Mouse (Mus musculus) heart, postnatal 0 days (tissue): ENCODE data around the gene Ptgir. TPM values are rescaled to one million over a fixed set of nuclear protein-coding genes. Genes with fewer than 3 reads are reported as not detected.

Experiments
- ATAC-seq: fragments of 200-750 bp; cut with Nextera tagmentation; 2 replicates; pipeline ENCODE4 v1.8.0; 2017; ENCODE audit warnings: low read depth, moderate number of reproducible peaks, moderate library complexity; ENCODE audit not compliant: insufficient read depth
- DNase-seq: peaks from one replicate; pipeline ENCODE4 v3.0.0-alpha.2; 2016; ENCODE audit warnings: low spot score
- H3K27ac ChIP-seq: fragments of 300-500 bp; sonication (generic); 2 replicates; pipeline ENCODE4 v1.5.1; 2014; ENCODE audit warnings: low read depth, mild to moderate bottlenecking
- H3K27me3 ChIP-seq: fragments of 300-500 bp; sonication (generic); 2 replicates; pipeline ENCODE4 v1.6.1; 2014; ENCODE audit warnings: low read length, mixed read lengths; ENCODE audit not compliant: control insufficient read depth, insufficient read depth
- H3K36me3 ChIP-seq: fragments of 300-500 bp; sonication (generic); replicated peaks from 2 replicates; pipeline ENCODE4 v1.6.1; 2014; ENCODE audit warnings: low read length, mixed read lengths; ENCODE audit not compliant: control insufficient read depth, insufficient read depth
- H3K4me1 ChIP-seq: fragments of 300-500 bp; sonication (generic); 2 replicates; pipeline ENCODE4 v1.6.1; 2014; ENCODE audit warnings: antibody characterized with exemption; ENCODE audit not compliant: control insufficient read depth, insufficient read depth
- H3K4me2 ChIP-seq: fragments of 300-500 bp; sonication (generic); 2 replicates; pipeline ENCODE4 v1.6.1; 2014; ENCODE audit warnings: low read depth, mild to moderate bottlenecking, low read length, moderate library complexity
- H3K4me3 ChIP-seq: fragments of 300-500 bp; sonication (generic); 2 replicates; pipeline ENCODE4 v1.5.1; 2014; ENCODE audit warnings: low read depth, low read length
- H3K9ac ChIP-seq: fragments of 300-500 bp; sonication (generic); replicated peaks from 2 replicates; pipeline ENCODE4 v1.6.1; 2014; ENCODE audit warnings: low read depth, low read length, mixed read lengths
- H3K9me3 ChIP-seq: fragments of 300-500 bp; sonication (generic); replicated peaks from 2 replicates; pipeline ENCODE4 v1.6.1; 2016; ENCODE audit warnings: low read length; ENCODE audit not compliant: control insufficient read depth
- CTCF ChIP-seq: IDR thresholded peaks from 2 replicates; pipeline ENCODE4 v1.5.1; 2016; ENCODE audit warnings: antibody characterized with exemption, control low read depth, low read depth
- EP300 ChIP-seq: IDR thresholded peaks from 2 replicates; pipeline ENCODE4 v1.6.1; 2016; ENCODE audit warnings: antibody characterized with exemption, low read depth
- WGBS: fragments of 180-500 bp; shearing (Covaris S2); extraction: QIAGEN DNeasy Blood & Tissue Kit; methylation state at CpG from one replicate; pipeline ENCODE4 v1.1.7; 2014; 5-methylcytosine and 5-hydroxymethylcytosine counted together
- polyA plus RNA-seq: library from polyadenylated mRNA; unstranded; fragments of >200 nt; fragmentation: Nextera tagmentation; extraction: Ambion mirVana; gene quantifications from 2 replicates; pipeline ENCODE4 v1.2.1, GENCODE M21; 2015
- total RNA-seq: library from RNA; depleted of rRNA; stranded (reverse); fragments of >200 nt; gene quantifications from 2 replicates; pipeline ENCODE4 v1.2.3, GENCODE M21; 2014; ENCODE audit warnings: low replicate concordance

Ptgir gene
- total and polyA plus RNA-seq, 2 experiments from 2014 or later, result 1.2 to 2.3 TPM

DNA sequence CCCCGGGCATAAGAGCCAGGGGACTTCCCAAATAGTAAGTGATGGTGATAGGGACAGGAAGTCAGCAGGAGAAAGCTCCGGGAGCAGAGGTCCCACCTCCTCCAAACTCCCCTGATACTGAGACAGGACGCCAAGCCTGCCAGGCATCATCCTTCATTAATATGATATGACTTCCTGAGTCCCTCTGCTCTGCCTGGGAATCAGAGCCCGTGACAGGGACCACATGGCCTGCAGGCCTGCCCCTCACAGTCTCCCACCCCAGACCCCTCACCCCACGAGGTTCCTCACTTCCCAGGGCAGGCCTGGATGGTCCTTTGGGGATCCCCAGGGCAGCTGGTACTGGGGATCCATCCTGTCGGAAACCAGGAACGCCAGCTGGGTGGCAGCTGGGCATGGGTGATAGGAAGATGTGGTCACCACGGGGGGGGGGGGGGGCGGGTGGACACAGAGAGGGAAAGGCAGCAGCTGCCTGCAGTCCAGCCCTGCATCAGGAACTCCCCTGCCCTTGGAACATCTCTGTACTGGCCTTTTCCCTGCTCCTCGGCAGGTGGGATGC, 2.1 kb upstream of the Ptgir start:
- ATAC-seq (no peak), DNase-seq (no peak)
- TF ChIP-seq CTCF, result no peak
- TF ChIP-seq EP300, result no peak
- 39% methylated on average over 9 of the region's 10 CpGs for WGBS
- H3K4me3 ChIP-seq, result no peak overlapping the region
- no peaks in the 10 kb centered on the region for H3K9me3 ChIP-seq
- H3K27me3 ChIP-seq, result peaks cover 24% of the 10 kb centered on the region
- peaks cover 15% of the 10 kb centered on the region for H3K4me1 ChIP-seq
- H3K9ac ChIP-seq, result no peak overlapping the region
- no peaks in the 10 kb centered on the region for H3K36me3 ChIP-seq
- H3K27ac ChIP-seq, result no peak overlapping the region
- H3K4me2 ChIP-seq, result no peak overlapping the region

DNA sequence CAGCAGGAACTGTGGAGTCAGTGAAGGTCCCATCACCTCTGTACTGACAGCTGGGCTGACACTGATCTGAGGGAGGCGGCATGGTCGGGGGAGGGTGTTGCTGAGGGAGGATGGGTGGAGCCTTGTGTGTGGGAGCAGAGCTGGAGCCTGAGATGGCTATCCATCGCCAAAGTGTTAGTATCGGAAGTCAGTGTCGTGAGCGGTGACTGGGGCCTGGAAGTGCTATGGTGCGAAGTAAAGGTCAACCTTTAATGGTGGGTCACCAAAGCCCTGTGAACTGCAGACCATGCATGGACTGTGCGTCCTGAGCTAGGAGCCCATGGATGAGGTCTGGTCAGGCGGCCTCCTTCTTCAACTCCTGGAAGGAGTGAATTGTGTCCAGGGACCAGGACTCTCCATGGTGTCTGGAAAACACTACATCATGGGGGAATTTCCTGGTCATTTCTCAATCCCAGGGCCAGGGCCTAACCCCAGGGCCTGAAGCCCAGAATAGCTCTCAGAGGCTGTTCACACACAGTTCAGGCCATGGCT, 734 bp upstream of the Ptgir start:
- WGBS, result 47% methylated on average over 9 of the region's 9 CpGs
- Histone ChIP-seq H3K36me3 (no peaks in the 10 kb centered on the region), H3K27me3 (peaks cover 26% of the 10 kb centered on the region), H3K4me1 (peaks cover 15% of the 10 kb centered on the region), H3K27ac (peak overlapping the region; percentile 53), H3K9me3 (no peaks in the 10 kb centered on the region), H3K4me2 (no peak overlapping the region), H3K4me3 (no peak overlapping the region), H3K9ac (no peak overlapping the region)
- no peak for TF ChIP-seq EP300
- TF ChIP-seq CTCF, result no peak
- DNase-seq (no peak), ATAC-seq (no peak)

DNA sequence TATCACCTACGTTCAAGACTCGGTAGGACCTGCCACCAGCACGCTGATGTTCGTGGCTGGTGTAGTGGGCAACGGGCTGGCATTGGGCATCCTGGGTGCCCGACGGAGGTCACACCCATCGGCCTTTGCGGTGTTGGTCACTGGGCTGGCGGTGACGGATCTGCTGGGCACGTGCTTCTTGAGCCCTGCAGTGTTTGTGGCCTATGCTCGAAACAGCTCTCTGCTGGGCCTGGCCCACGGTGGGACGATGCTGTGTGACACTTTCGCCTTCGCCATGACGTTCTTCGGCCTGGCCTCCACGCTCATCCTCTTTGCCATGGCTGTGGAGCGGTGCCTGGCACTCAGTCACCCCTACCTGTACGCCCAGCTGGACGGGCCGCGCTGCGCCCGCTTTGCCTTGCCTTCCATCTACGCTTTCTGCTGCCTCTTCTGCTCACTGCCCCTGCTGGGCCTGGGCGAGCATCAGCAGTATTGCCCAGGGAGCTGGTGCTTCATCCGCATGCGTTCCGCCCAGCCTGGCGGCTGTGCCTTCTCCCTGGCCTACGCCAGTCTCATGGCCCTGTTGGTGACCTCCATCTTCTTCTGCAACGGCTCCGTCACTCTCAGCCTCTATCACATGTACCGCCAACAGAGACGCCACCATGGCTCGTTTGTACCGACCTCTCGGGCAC, 734 bp downstream of the Ptgir start:
- no peak for DNase-seq
- 88% methylated on average over 41 of the region's 41 CpGs for WGBS

DNA sequence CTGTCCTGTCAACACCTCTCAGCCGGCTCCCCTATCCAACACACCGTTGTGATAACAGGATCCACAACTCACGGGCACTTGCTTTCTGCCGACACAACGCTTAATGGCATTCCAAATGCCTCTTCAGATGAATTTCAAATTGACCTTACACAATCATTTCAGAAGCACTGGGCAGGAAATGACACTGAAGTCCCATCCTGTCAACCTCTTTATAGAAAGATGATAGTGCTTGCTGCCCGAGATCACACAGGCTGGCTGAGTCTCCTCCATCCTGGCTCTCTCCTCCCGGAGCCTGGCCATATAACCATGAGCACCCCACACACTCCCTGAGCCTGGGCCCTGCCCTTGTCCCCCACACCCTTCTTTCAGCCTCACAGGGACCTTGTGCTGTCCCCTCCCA, 1.6 kb downstream of the Ptgir start:
- Histone ChIP-seq H3K9ac (peak overlapping the region; percentile 42; the same call in 1 of the 2 replicates), H3K36me3 (no peaks in the 10 kb centered on the region), H3K9me3 (no peaks in the 10 kb centered on the region), H3K27me3 (peaks cover 20% of the 10 kb centered on the region), H3K4me2 (peak overlapping the region; percentile 45), H3K4me1 (peaks cover 15% of the 10 kb centered on the region), H3K27ac (no peak overlapping the region), H3K4me3 (no peak overlapping the region)
- no peak for TF ChIP-seq CTCF
- TF ChIP-seq EP300, result no peak
- DNase-seq, result no peak
- 11% methylated on average over 7 of the region's 7 CpGs for WGBS
- no peak for ATAC-seq

More for the DNA sequence above, 734 bp downstream of the Ptgir start:
- H3K4me1 ChIP-seq, result peaks cover 15% of the 10 kb centered on the region
- H3K27ac ChIP-seq, result no peak overlapping the region
- peak overlapping the region; percentile 45; the same call in 1 of the 2 replicates for H3K4me2 ChIP-seq
- H3K36me3 ChIP-seq, result no peaks in the 10 kb centered on the region
- TF ChIP-seq CTCF (no peak), EP300 (no peak)
- no peaks in the 10 kb centered on the region for H3K9me3 ChIP-seq
- no peak for ATAC-seq
- H3K27me3 ChIP-seq, result peaks cover 25% of the 10 kb centered on the region
- H3K4me3 ChIP-seq, result no peak overlapping the region
- no peak overlapping the region for H3K9ac ChIP-seq

DNA sequence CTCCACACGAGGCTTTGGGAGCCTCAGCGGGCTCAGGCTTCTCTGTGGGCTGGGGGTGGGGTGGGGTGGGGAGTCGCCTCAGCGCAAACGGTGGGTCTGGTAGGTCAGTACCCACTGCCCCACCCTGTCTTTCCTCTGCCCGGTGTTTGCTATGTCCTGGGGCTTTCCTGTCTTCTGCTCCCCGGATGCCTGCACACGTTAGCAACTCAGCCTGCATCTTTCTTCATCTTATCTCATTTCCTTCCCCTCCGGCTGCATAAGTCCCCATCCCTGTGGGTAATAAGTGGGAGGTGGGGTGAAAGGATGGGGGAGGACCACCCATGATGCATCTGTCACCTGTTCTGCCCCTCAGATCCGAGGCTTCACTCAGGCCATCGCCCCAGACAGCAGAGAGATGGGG, 2.1 kb downstream of the Ptgir start:
- Histone ChIP-seq H3K27ac (no peak overlapping the region), H3K27me3 (peaks cover 19% of the 10 kb centered on the region)

More for the DNA sequence above, 2.1 kb downstream of the Ptgir start:
- Histone ChIP-seq H3K9me3 (no peaks in the 10 kb centered on the region), H3K4me3 (no peak overlapping the region), H3K36me3 (no peaks in the 10 kb centered on the region), H3K4me2 (peak overlapping the region; percentile 45), H3K9ac (peak overlapping the region; percentile 42; the same call in 1 of the 2 replicates), H3K4me1 (peaks cover 15% of the 10 kb centered on the region)
- ATAC-seq, result no peak
- TF ChIP-seq CTCF (no peak), EP300 (no peak)
- no peak for DNase-seq
- WGBS, result 19% methylated on average over 11 of the region's 11 CpGs
